Mouse (Mus musculus) hindbrain, embryonic 15.5 days (tissue): ENCODE measurements around the gene Usp6nl. TPM values are rescaled to one million over a fixed set of nuclear protein-coding genes. Genes with fewer than 3 reads are reported as not detected.
A peak's percentile ranks its signal among the peaks of the same experiment; 100 is the strongest.

Experiments
- ATAC-seq: fragments of 200-750 bp; cut with Nextera tagmentation; 2 replicates; pipeline ENCODE4 v1.8.0; 2017; ENCODE audit warnings: low read depth, moderate number of reproducible peaks, moderate TSS enrichment; ENCODE audit not compliant: low FRiP score
- H3K27ac ChIP-seq: fragments of 300-500 bp; sonication (generic); replicated peaks from 2 replicates; pipeline ENCODE4 v1.5.1; 2015; ENCODE audit warnings: mild to moderate bottlenecking, inconsistent platforms
- H3K27me3 ChIP-seq: fragments of 300-500 bp; sonication (generic); 2 replicates; pipeline ENCODE4 v1.6.1; 2015; ENCODE audit warnings: control low read depth, inconsistent platforms
- H3K36me3 ChIP-seq: fragments of 300-500 bp; sonication (generic); 2 replicates; pipeline ENCODE4 v1.6.1; 2015; ENCODE audit warnings: control low read depth, inconsistent platforms
- H3K4me1 ChIP-seq: fragments of 300-500 bp; sonication (generic); replicated peaks from 2 replicates; pipeline ENCODE4 v1.6.1; 2015; ENCODE audit warnings: control low read depth, inconsistent platforms
- H3K4me2 ChIP-seq: fragments of 300-500 bp; sonication (generic); 2 replicates; pipeline ENCODE4 v1.6.1; 2015; ENCODE audit warnings: moderate library complexity, mild to moderate bottlenecking, inconsistent platforms
- H3K4me3 ChIP-seq: fragments of 300-500 bp; sonication (generic); 2 replicates; pipeline ENCODE4 v1.5.1; 2015; ENCODE audit warnings: mild to moderate bottlenecking, inconsistent platforms
- H3K9ac ChIP-seq: fragments of 300-500 bp; sonication (generic); 2 replicates; pipeline ENCODE4 v1.6.1; 2015; ENCODE audit warnings: inconsistent platforms
- H3K9me3 ChIP-seq: fragments of 300-500 bp; sonication (generic); 2 replicates; pipeline ENCODE4 v1.6.1; 2016; ENCODE audit warnings: control low read depth, inconsistent platforms
- WGBS: fragments of 180-500 bp; shearing (Covaris S2); methylation state at CpG from one replicate; pipeline ENCODE4 v1.1.7; 2015; 5-methylcytosine and 5-hydroxymethylcytosine counted together
- polyA plus RNA-seq: library from polyadenylated mRNA; unstranded; fragments of >200 nt; fragmentation: Nextera tagmentation; extraction: Ambion mirVana; gene quantifications from 2 replicates; pipeline ENCODE4 v1.2.1, GENCODE M21; 2015

Usp6nl gene
- polyA plus RNA-seq, 1 experiment from 2014 or later: 6.6 TPM

- no peak for ATAC-seq
- Histone ChIP-seq H3K27ac (no peak overlapping the region), H3K4me2 (no peak overlapping the region), H3K9ac (no peak overlapping the region), H3K4me3 (no peak overlapping the region), H3K4me1 (peaks cover 16% of the 10 kb centered on the region), H3K9me3 (no peaks in the 10 kb centered on the region), H3K27me3 (no peaks in the 10 kb centered on the region), H3K36me3 (no peaks in the 10 kb centered on the region)
- WGBS: 96% methylated on average over 3 of the region's 3 CpGs
These were observed 144.9 kb downstream of the Usp6nl start for GRCm38 (mm10) chr2:6467318-6467717.

- no peak overlapping the region for H3K27ac ChIP-seq
- 30% methylated on average over 9 of the region's 9 CpGs for WGBS
- no peak overlapping the region for H3K4me3 ChIP-seq
- H3K4me2 ChIP-seq: no peak overlapping the region
- H3K9me3 ChIP-seq: no peaks in the 10 kb centered on the region
- peaks cover 16% of the 10 kb centered on the region for H3K4me1 ChIP-seq
- no peak overlapping the region for H3K9ac ChIP-seq
- ATAC-seq: no peak
- H3K27me3 ChIP-seq: no peaks in the 10 kb centered on the region
- no peaks in the 10 kb centered on the region for H3K36me3 ChIP-seq
These were observed 146.7 kb downstream of the Usp6nl start for GRCm38 (mm10) chr2:6469164-6469563.

- no peak for ATAC-seq
- H3K27me3 ChIP-seq: no peaks in the 10 kb centered on the region
- no peak overlapping the region for H3K27ac ChIP-seq
- no peaks in the 10 kb centered on the region for H3K36me3 ChIP-seq
- H3K4me3 ChIP-seq: no peak overlapping the region
- H3K4me1 ChIP-seq: peaks cover 10% of the 10 kb centered on the region; the same call in 1 of the 2 replicates
- 47% methylated on average over 4 of the region's 4 CpGs for WGBS
- H3K9me3 ChIP-seq: no peaks in the 10 kb centered on the region
- H3K9ac ChIP-seq: no peak overlapping the region
- no peak overlapping the region for H3K4me2 ChIP-seq
These were observed 148.7 kb downstream of the Usp6nl start for GRCm38 (mm10) chr2:6471110-6471611.

GRCm38 (mm10) chr2:6473829-6474228 lies 151.4 kb downstream of the Usp6nl start:
- Histone ChIP-seq H3K9ac (no peak overlapping the region), H3K27me3 (no peaks in the 10 kb centered on the region), H3K4me3 (no peak overlapping the region), H3K36me3 (no peaks in the 10 kb centered on the region), H3K9me3 (no peaks in the 10 kb centered on the region), H3K4me1 (peaks cover 13% of the 10 kb centered on the region), H3K4me2 (no peak overlapping the region), H3K27ac (no peak overlapping the region)
- 86% methylated on average over 5 of the region's 5 CpGs for WGBS
- no peak for ATAC-seq

GRCm38 (mm10) chr2:6477884-6478283 lies 155.4 kb downstream of the Usp6nl start:
- Histone ChIP-seq H3K4me2 (no peak overlapping the region), H3K9me3 (no peaks in the 10 kb centered on the region), H3K4me3 (no peak overlapping the region), H3K4me1 (peaks cover 19% of the 10 kb centered on the region), H3K27ac (no peak overlapping the region), H3K27me3 (no peaks in the 10 kb centered on the region), H3K36me3 (no peaks in the 10 kb centered on the region), H3K9ac (no peak overlapping the region)
- ATAC-seq: no peak
- 91% methylated on average over 4 of the region's 4 CpGs for WGBS

GRCm38 (mm10) chr2:6478361-6478965 lies 156.0 kb downstream of the Usp6nl start:
- Histone ChIP-seq H3K27me3 (no peaks in the 10 kb centered on the region), H3K4me1 (peaks cover 23% of the 10 kb centered on the region), H3K9me3 (no peaks in the 10 kb centered on the region), H3K27ac (peak overlapping the region; percentile 37; the same call in 1 of the 2 replicates), H3K4me3 (no peak overlapping the region), H3K36me3 (no peaks in the 10 kb centered on the region), H3K9ac (no peak overlapping the region), H3K4me2 (no peak overlapping the region)
- no peak for ATAC-seq
- WGBS: 46% methylated on average over 16 of the region's 16 CpGs

GRCm38 (mm10) chr2:6478966-6479391 lies 156.5 kb downstream of the Usp6nl start:
- Histone ChIP-seq H3K9ac (no peak overlapping the region), H3K27me3 (no peaks in the 10 kb centered on the region), H3K4me1 (peaks cover 28% of the 10 kb centered on the region), H3K4me2 (no peak overlapping the region), H3K9me3 (no peaks in the 10 kb centered on the region), H3K4me3 (no peak overlapping the region), H3K27ac (peak overlapping the region; percentile 37; the same call in 1 of the 2 replicates), H3K36me3 (no peaks in the 10 kb centered on the region)
- 30% methylated on average over 13 of the region's 13 CpGs for WGBS
- ATAC-seq: peak; percentile 62; the same call in 1 of the 2 replicates

GRCm38 (mm10) chr2:6479620-6480019 lies 157.2 kb downstream of the Usp6nl start:
- H3K36me3 ChIP-seq: no peaks in the 10 kb centered on the region
- no peaks in the 10 kb centered on the region for H3K27me3 ChIP-seq
- H3K4me3 ChIP-seq: no peak overlapping the region
- no peak overlapping the region for H3K9ac ChIP-seq
- H3K4me2 ChIP-seq: no peak overlapping the region
- peaks cover 31% of the 10 kb centered on the region for H3K4me1 ChIP-seq
- WGBS: 69% methylated on average over 5 of the region's 5 CpGs
- H3K9me3 ChIP-seq: no peaks in the 10 kb centered on the region
- no peak overlapping the region for H3K27ac ChIP-seq
- no peak for ATAC-seq

GRCm38 (mm10) chr2:6481966-6482365 lies 159.5 kb downstream of the Usp6nl start:
- no peak for ATAC-seq
- no peak overlapping the region for H3K27ac ChIP-seq

GRCm38 (mm10) chr2:6482411-6482810 lies 159.9 kb downstream of the Usp6nl start:
- no peak overlapping the region for H3K4me2 ChIP-seq
- H3K4me1 ChIP-seq: peaks cover 31% of the 10 kb centered on the region
- peak overlapping the region; percentile 46 for H3K27ac ChIP-seq
- 29% methylated on average over 3 of the region's 3 CpGs for WGBS
- H3K4me3 ChIP-seq: no peak overlapping the region
- no peaks in the 10 kb centered on the region for H3K27me3 ChIP-seq
- no peak; the same call in 1 of the 2 replicates for ATAC-seq
- no peaks in the 10 kb centered on the region for H3K36me3 ChIP-seq
- H3K9me3 ChIP-seq: no peaks in the 10 kb centered on the region
- H3K9ac ChIP-seq: no peak overlapping the region

More at GRCm38 (mm10) chr2:6481966-6482365, 159.5 kb downstream of the Usp6nl start:
- WGBS: 91% methylated on average over 8 of the region's 8 CpGs
- H3K36me3 ChIP-seq: no peaks in the 10 kb centered on the region
- H3K4me1 ChIP-seq: peaks cover 31% of the 10 kb centered on the region
- H3K4me3 ChIP-seq: no peak overlapping the region
- no peak overlapping the region for H3K4me2 ChIP-seq
- no peaks in the 10 kb centered on the region for H3K9me3 ChIP-seq
- H3K27me3 ChIP-seq: no peaks in the 10 kb centered on the region
- no peak overlapping the region for H3K9ac ChIP-seq

GRCm38 (mm10) chr2:6483081-6483992 lies 160.9 kb downstream of the Usp6nl start:
- Histone ChIP-seq H3K4me1 (peaks cover 31% of the 10 kb centered on the region), H3K4me2 (no peak overlapping the region), H3K4me3 (no peak overlapping the region), H3K36me3 (no peaks in the 10 kb centered on the region), H3K27ac (peak overlapping the region; percentile 46), H3K9me3 (no peaks in the 10 kb centered on the region), H3K27me3 (no peaks in the 10 kb centered on the region), H3K9ac (no peak overlapping the region)
- 27% methylated on average over 8 of the region's 8 CpGs for WGBS
- peak; percentile 75 for ATAC-seq

GRCm38 (mm10) chr2:6484179-6484578 lies 161.7 kb downstream of the Usp6nl start:
- H3K9ac ChIP-seq: no peak overlapping the region
- H3K4me2 ChIP-seq: no peak overlapping the region
- no peaks in the 10 kb centered on the region for H3K36me3 ChIP-seq
- no peaks in the 10 kb centered on the region for H3K27me3 ChIP-seq
- H3K4me1 ChIP-seq: peaks cover 25% of the 10 kb centered on the region
- H3K9me3 ChIP-seq: no peaks in the 10 kb centered on the region
- no peak overlapping the region for H3K4me3 ChIP-seq
- no peak for ATAC-seq
- 91% methylated on average over 3 of the region's 3 CpGs for WGBS
- 0 out of 2 replicates have a peak overlapping the region, but pooled peaks have one; percentile 33 for H3K27ac ChIP-seq
